In the genomic region with DNA sequence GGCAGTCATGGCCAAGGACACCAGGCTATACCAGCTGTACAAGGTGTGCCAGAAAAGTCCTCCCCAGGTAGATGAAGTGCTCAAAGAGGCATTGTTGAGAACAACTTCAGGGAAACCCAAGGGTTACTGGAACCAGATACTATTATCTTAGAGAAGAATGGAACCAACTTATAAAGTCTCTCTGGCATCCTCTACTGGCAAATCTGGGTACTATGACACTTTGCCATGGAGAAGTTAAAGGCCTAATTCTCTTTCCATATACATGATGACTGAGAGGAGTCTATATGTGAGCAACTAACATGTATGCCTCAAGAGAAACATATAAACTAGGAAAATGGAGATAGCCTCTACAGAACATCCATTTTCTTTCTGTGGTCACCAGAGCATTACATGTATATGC, we compare ENCODE assay signal across 28 mouse cellular contexts. TPM values are rescaled to one million over a fixed set of nuclear protein-coding genes. Genes with fewer than 3 reads are reported as not detected.
"Had no signal": no experiment of that assay in that cellular context is flagged by ENCODE, and none has a peak within 500 bp of the region (broad histone marks: within the 10 kb centered on the region; RNA-seq: fewer than 3 reads in every experiment).

No protein-coding gene starts in this region.

- H3K36me3 ChIP-seq: kidney, embryonic 15.5 days; liver, embryonic 13.5 days; midbrain, embryonic 10.5 days; midbrain, embryonic 13.5 days; neural tube, embryonic 13.5 days had no signal

- H3K4me1 ChIP-seq: kidney, embryonic 15.5 days; liver, embryonic 13.5 days; megakaryocyte, embryonic 14.5 days; midbrain, embryonic 10.5 days; midbrain, embryonic 13.5 days; neural tube, embryonic 13.5 days had no signal

- H3K4me3 ChIP-seq: kidney, embryonic 15.5 days; left cerebral cortex, adult 2 months; liver, embryonic 13.5 days; megakaryocyte, embryonic 14.5 days; midbrain, embryonic 10.5 days; midbrain, embryonic 13.5 days; myocyte; neural tube, embryonic 13.5 days had no signal

- DNase-seq: kidney, adult 11 months; kidney, adult 8-10 months; kidney, postnatal 14 days; kidney, postnatal 4 days; layer of hippocampus, adult 9-11 months; liver, embryonic 13.5 days; lung, adult 2 months; lung, postnatal 14 days; retina, postnatal 1 day; right cerebral cortex, postnatal 25 days; thymus, adult 2 months; thymus, postnatal 14 days had no signal

- H3K4me2 ChIP-seq: kidney, embryonic 15.5 days; liver, embryonic 13.5 days; midbrain, embryonic 13.5 days; neural tube, embryonic 13.5 days had no signal

- ATAC-seq: midbrain, embryonic 13.5 days; midbrain, embryonic 16.5 days had no signal

- H3K27me3 ChIP-seq: kidney, embryonic 15.5 days; liver, embryonic 13.5 days; megakaryocyte, embryonic 14.5 days; midbrain, embryonic 13.5 days; neural tube, embryonic 13.5 days had no signal

- H3K9ac ChIP-seq: kidney, embryonic 15.5 days; liver, embryonic 13.5 days; midbrain, embryonic 13.5 days; neural tube, embryonic 13.5 days had no signal

- H3K27ac ChIP-seq: kidney, embryonic 15.5 days; left cerebral cortex, adult 2 months; liver, embryonic 13.5 days; macrophage; midbrain, embryonic 10.5 days; midbrain, embryonic 13.5 days; neural tube, embryonic 13.5 days had no signal

RNA-seq across cellular contexts. Expression of a gene that starts 13.8 kb away (rescaled TPM):
- polyA plus RNA-seq: kidney, embryonic 15.5 days; limb, embryonic 11.5 days; limb, embryonic 14.5 days; liver, adult 2 months; liver, embryonic 13.5 days; liver, embryonic 16.5 days; lung, adult 2 months; lung, embryonic 16.5 days; macrophage; midbrain, embryonic 10.5 days; midbrain, embryonic 13.5 days; midbrain, embryonic 16.5 days; myocyte; neural tube, embryonic 13.5 days; spleen, adult 2 months; stomach, embryonic 16.5 days; thymus, adult 2 months had no signal

RNA-seq across cellular contexts. Expression of a gene that starts 31.5 kb away (rescaled TPM):
- polyA plus RNA-seq: kidney, embryonic 15.5 days; limb, embryonic 11.5 days; limb, embryonic 14.5 days; liver, adult 2 months; liver, embryonic 13.5 days; liver, embryonic 16.5 days; lung, adult 2 months; lung, embryonic 16.5 days; macrophage; midbrain, embryonic 10.5 days; midbrain, embryonic 13.5 days; midbrain, embryonic 16.5 days; myocyte; neural tube, embryonic 13.5 days; spleen, adult 2 months; stomach, embryonic 16.5 days; thymus, adult 2 months had no signal
